Mouse (Mus musculus) thymus, adult 2 months (tissue): ENCODE results near the gene Tmed3.

Experiments used
- CTCF ChIP-seq: fragments of 200-500 bp; IDR thresholded peaks from 2 replicates; pipeline ENCODE4 v1.5.1; 2012; ENCODE audit warnings: mild to moderate bottlenecking, control low read depth, low read length, moderate library complexity, borderline replicate concordance; ENCODE audit not compliant: control insufficient read depth, poor library complexity, insufficient read depth; ENCODE audit errors: extremely low read depth
- POLR2A ChIP-seq: fragments of 200-500 bp; IDR thresholded peaks from 2 replicates; pipeline ENCODE4 v1.6.1; 2012; ENCODE audit warnings: mild to moderate bottlenecking, low read length, control low read depth, moderate library complexity; ENCODE audit not compliant: control insufficient read depth, poor library complexity, insufficient read depth; ENCODE audit errors: extremely low read depth

- TF ChIP-seq POLR2A (no peak), CTCF (no peak)
Observed at GRCm38 (mm10) chr9:89695143-89695542, 9.7 kb downstream of the Tmed3 start.
